Mouse (Mus musculus) adrenal gland, postnatal 25 days (tissue): Measurements from ENCODE around the gene Cdhr3. TPM values are rescaled to one million over a fixed set of nuclear protein-coding genes. Genes with fewer than 3 reads are reported as not detected.

Experiments used
- DNase-seq: peaks from one replicate; pipeline ENCODE4 v3.0.0; 2021; ENCODE audit warnings: mixed read lengths
- total RNA-seq: library from RNA; stranded (reverse); gene quantifications from 2 replicates; pipeline ENCODE4 v1.2.3, GENCODE M21; 2021

The Cdhr3 gene
- total RNA-seq, 1 experiment from 2014 or later = not detected

DNA sequence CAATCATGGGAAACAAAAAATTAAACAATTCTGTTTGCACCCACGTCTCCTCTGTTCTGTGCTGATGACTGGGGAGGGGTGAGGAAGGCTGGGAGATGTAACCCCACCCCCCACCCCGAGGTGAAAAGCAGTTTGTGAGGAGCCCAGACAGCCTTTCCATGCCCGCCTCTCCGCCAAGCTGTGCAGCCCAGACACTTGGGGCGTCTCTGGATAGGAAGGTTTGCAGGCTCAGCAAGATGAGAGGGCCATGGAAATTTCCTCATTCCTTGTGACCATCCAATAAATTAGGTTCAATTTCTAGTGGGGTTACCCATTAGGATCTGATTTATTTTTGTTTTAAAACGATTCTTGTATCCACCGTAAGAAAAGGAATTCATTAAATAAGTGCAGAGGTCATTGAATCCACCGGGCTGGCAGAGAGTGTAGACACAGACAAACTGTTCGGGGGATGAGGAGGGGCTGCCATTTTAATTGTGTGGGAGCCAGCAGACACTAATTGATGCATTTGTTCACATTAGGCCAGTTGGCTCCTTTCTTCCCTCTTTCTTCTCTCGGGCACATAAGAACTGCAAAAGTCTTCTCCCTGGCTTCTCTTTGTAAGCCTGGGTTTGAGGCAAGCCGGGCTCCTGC lies 57.5 kb downstream of the Cdhr3 start:
- no peak for DNase-seq

GRCm38 (mm10) chr12:33034343-33035088 lies 58.2 kb downstream of the Cdhr3 start:
- no peak for DNase-seq

DNA sequence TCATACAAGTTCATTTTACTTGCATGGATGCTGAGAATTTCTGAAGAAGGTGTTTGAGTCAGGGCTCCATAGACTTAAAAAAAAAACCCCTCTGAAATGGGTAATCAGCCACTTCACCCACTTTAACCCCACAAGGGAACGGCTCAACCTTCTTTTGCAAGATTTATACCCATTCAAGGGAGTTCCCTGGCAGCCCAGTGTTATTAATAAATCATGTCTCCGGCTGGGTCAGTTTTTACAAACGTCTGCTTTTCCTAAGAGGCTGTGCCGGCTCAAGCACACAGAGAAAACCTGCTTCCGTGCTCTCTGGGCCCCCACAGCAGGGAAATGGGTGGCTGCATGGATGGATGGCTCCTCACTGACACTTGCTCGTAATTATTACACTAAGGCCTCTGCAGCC lies 59.5 kb downstream of the Cdhr3 start:
- DNase-seq = no peak

DNA sequence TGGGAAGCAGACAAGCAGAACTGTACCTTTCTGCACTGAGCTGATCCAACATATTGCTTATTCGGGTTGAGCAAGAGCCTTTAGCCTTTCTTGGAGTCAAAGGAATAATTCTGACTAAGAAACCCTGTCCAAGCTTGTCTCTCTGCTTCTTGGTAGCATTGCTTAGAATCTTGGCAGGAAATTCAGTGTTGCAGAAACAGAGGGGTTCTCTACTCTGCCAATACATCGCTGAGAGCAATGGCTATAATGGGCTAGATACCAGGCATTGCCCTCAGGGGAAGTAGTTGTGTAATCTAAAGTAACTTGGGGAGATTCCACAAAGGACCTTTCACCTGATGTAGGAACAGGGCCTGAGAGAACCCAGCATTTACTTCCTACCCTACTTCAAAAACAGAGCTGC lies 62.1 kb downstream of the Cdhr3 start:
- no peak for DNase-seq

DNA sequence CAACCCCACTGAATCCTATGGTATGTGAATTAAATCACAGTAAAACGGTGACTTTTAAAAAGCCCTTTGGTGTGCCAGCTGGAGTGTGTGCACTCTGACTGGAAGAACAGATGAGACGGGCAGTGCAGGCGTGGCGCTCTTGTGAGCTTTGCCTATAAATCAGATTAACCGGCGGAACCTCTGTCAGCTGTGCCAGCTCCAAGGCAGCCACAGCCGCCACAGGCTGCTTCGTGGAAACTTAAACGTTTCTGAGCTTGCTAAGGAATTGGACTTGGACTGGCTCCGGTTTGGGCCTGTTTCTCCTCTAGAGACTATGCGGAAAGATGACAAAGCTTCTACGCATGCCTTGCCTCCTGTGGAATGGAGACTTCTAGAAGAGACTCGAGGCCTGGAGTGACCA lies 62.6 kb downstream of the Cdhr3 start:
- peak; percentile 37 for DNase-seq

DNA sequence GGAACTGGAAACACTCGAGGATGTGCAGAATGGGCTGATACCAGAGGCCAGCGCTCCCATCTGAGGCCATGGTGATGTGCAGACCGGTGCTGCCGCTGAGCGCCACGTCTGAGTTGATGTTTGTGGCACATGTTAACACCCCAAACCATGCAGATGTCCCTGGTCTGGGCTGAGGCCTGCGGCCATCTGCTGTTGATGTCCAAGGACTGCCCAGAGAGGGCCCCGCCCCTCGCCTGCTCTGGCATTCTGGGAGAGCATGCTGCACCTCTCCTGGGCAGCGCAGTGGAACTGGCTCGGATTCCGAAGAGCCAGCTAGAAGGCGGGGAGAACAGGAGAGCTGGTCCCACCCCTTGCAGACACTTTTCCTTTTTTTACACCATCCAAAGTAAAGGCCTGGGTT lies 64.0 kb downstream of the Cdhr3 start:
- DNase-seq = no peak

DNA sequence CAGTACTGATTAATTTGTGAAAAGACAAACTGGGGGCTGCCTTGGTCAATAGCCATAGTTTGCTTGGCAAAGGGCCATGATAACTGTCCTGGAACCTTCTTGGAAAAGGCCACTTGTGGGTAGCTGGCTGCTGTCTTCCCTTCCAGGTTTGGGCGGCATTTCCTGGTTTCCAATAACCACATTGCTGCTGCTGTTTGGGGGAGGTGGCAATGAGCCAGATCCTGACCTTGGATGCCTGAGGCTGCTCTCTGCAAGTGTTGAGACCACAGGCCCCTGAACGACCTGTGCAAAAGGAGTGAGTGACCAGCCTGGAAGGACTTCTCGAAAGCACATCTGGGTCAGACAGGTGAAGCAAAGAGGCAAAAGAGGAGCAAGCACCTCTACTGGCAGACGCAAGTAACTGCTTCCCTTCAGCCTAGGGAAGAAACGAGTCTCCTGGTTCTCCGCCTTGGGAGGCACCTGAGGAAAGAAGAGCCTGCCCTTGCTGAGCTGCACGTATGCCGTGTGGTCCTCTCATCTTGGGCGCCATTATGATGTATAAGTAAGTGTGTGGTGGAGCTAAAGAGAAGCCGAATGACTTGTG lies 64.5 kb downstream of the Cdhr3 start:
- no peak for DNase-seq

- DNase-seq = peak; percentile 69
These were observed 65.6 kb downstream of the Cdhr3 start for GRCm38 (mm10) chr12:33027093-33027492.

GRCm38 (mm10) chr12:33024524-33024923 lies 68.2 kb downstream of the Cdhr3 start:
- DNase-seq = no peak

- DNase-seq = no peak
These were observed 70.9 kb downstream of the Cdhr3 start for GRCm38 (mm10) chr12:33021751-33022150.

DNA sequence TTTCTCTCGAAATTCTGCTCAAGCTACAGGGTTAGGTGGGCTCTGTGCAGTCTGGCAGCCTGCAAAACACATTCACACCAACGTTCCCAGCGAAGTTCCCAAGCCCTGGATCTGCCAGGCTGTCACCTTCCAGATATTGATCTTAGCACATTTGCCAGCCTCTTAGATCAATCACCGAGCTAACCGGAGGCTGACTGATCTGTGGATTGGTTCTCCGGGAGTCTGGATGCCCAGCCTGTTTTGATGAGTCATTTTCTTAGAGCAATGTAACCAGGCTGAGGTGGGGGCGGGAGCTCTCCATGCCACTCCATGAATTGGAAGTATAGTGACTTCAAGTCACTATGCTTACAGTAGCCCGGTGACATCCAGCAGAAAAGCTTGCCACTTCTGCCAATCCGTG lies 71.5 kb downstream of the Cdhr3 start:
- DNase-seq = no peak

DNA sequence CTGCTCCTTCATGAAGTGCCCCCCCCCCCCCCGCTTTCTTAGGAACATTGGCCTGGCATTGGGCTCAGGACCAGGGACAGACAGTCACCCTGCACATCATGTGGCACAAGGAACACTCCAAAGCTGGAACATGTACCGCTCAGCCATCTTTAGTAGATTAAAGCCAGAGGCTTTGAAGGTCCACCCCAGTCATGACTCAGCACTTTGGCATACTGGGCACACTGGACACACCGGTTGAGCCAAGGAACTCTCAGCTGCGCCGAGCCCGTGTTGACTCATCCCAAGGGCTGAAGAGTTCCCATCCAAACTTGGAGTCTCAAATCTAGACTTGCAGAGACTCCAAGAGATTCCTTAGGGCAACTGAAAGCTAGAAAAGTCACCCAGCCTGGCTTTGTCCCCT lies 72.7 kb downstream of the Cdhr3 start:
- DNase-seq = peak; percentile 68

GRCm38 (mm10) chr12:33018601-33019000 lies 74.1 kb downstream of the Cdhr3 start:
- no peak for DNase-seq

GRCm38 (mm10) chr12:33016824-33017705 lies 75.6 kb downstream of the Cdhr3 start:
- no peak for DNase-seq

- DNase-seq = no peak
These were observed 77.6 kb downstream of the Cdhr3 start for GRCm38 (mm10) chr12:33015103-33015502.

- DNase-seq = no peak
These were observed 78.5 kb downstream of the Cdhr3 start for GRCm38 (mm10) chr12:33014050-33014796.

GRCm38 (mm10) chr12:33010026-33010425 lies 82.6 kb downstream of the Cdhr3 start:
- DNase-seq = peak; percentile 29

DNA sequence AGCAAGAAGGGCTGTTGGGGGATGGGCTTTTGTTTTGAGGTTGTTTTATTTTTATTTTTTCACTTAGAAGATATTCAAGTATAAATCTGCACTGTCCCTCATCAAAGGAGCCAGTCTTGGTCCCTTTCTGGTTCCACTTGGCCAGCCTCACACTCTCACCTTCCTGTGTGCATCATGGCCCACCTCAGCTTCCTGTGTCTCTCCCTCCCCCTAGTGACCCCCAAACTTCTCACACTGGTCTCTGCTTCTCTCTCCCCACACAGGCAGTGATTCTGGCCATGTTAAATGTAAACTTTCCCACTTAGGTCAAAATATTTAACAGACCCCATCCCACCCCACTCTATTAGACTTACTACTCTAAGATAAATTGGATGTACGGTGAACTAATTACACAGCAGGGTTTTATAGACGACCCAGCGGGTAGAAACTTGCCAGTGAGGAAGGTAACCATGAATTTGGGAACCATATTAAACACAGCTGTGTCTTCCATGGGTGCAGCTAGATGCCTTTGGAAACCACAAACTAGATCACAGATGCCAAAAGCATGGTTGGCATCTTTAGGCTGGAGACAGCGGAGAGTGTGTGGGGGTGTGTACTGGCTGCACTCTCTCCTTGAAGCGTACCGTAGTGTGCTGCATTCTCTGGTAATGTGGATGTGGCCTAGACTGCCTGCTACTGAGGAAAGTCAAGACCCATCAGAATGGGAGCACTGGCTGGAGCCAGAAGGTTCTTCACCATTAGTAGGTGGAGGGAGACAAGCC lies 83.3 kb downstream of the Cdhr3 start:
- DNase-seq = no peak

DNA sequence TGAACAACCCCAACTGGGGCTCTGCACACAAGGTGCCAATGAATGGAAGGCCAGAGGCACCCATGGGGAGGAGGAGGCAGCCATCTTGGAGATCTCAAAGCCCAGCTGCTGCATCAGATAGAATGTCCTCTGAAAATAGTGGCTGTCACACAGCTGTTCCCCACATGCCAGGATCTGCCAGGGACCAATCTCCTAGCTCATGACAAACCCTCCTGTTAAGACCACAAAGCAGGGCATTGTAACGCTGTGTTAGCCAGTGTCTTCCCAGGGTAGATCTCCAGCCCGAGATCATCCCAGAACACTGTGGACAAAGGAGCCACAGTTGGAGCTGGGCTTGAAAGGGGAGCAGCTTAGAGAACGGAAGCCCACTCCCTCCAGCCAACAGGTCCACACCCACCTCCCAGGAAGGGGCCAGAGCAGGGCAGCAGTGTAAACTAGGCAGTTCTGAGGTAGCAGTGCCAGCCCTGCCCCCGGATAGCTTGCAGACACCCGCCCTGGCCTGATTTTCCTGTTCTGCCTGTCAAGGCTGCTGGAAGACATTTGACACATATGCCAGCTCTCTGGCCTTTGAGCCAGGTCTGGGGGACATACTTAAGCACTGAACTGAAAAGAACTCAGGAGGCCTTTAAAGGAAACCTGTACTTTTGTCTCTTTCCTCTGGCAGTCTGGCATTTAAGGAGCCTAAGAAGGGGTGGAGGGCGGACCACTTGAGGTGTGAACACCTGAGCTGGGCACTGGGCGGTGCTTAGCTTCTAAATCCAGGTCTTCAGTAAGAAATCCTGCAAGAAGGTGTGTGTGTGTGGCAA lies 84.2 kb downstream of the Cdhr3 start:
- DNase-seq = no peak

- DNase-seq = no peak
These were observed 85.5 kb downstream of the Cdhr3 start for GRCm38 (mm10) chr12:33007176-33007575.
